Mouse (Mus musculus) MEL (cell line): ENCODE measurements around the gene Psmb7.

Experiments used
- MYB ChIP-seq: IDR thresholded peaks from 2 replicates; pipeline ENCODE4 v1.6.1; 2011; ENCODE audit warnings: mild to moderate bottlenecking, low read depth, low read length, improper control_type of control experiment
- POLR2A ChIP-seq, 2 experiments: IDR thresholded peaks; 2 replicates each; pipeline ENCODE4 v1.6.1; 2011 to 2012; ENCODE audit warnings: low read length in 2 of 2, mild to moderate bottlenecking in 2 of 2, control low read depth in 1 of 2, improper control_type of control experiment in 1 of 2, low read depth in 1 of 2, moderate library complexity in 1 of 2; ENCODE audit not compliant: control insufficient read depth in 1 of 2, insufficient read depth in 1 of 2, poor library complexity in 1 of 2
- POLR2AphosphoS2 ChIP-seq: IDR thresholded peaks from 2 replicates; pipeline ENCODE4 v1.6.1; 2011; ENCODE audit warnings: low read length, improper control_type of control experiment
- POLR2AphosphoS5 ChIP-seq: IDR thresholded peaks from 2 replicates; pipeline ENCODE4 v1.6.1; 2012; ENCODE audit warnings: low read depth, borderline replicate concordance, mild to moderate bottlenecking, inconsistent platforms, low read length, moderate library complexity, mixed read lengths
- RAD21 ChIP-seq: IDR thresholded peaks from 2 replicates; pipeline ENCODE4 v1.6.1; 2011; ENCODE audit warnings: mild to moderate bottlenecking, low read depth, low read length, improper control_type of control experiment

- TF ChIP-seq RAD21 (no peak), POLR2A (IDR thresholded peaks at IDR 0.05; ENCODE audit: control insufficient read depth in 1 of 2, insufficient read depth in 1 of 2, low read depth in 1 of 2, low read length in 2 of 2, poor library complexity in 1 of 2) (no peak), POLR2AphosphoS5 (no peak), POLR2AphosphoS2 (no peak), MYB (no peak)
Measured at GRCm38 (mm10) chr2:38668802-38669580, 25.1 kb upstream of the Psmb7 start.
